Mouse (Mus musculus): ENCODE data around the gene Gcnt2.

- no peak for TF ChIP-seq HCFC1 (IDR thresholded peaks at IDR 0.05; ENCODE audit: borderline replicate concordance, insufficient read depth, low read length)
- peak; percentile 91 for TF ChIP-seq MAFK (IDR thresholded peaks at IDR 0.05; ENCODE audit: insufficient read depth, low read depth, low read length)
- no peak for TF ChIP-seq ZC3H11A (IDR thresholded peaks at IDR 0.05; ENCODE audit: borderline replicate concordance, low read depth, low read length)
Measured at GRCm38 (mm10) chr13:40916321-40917160, 57.0 kb downstream of the Gcnt2 start.
